Mouse (Mus musculus): ENCODE results near the gene Car3. TPM values are rescaled to one million over a fixed set of nuclear protein-coding genes. Genes with fewer than 3 reads are reported as not detected.
"Not testable (repeated sequence)": the region's sequence is repeated elsewhere in the genome, so short reads cannot be mapped to it uniquely, and the experiment has no call there.

Car3 gene
- polyA plus RNA-seq (2014; fragmentation: Nextera tagmentation; extraction: Ambion mirVana) = 2.9 and 3.1 TPM in 2 replicates

GRCm38 (mm10) chr3:14863022-14863711 is at the start of gene Car3:
Gene Car3, plus strand, starts transcription at chr3:14863512.
- H3K9me3 ChIP-seq (ENCODE audit: control insufficient read depth, low read length) = no peaks in the 10 kb centered on the region
- DNase-seq (ENCODE audit: low spot score) (peak; percentile 69), ATAC-seq (ENCODE audit: insufficient number of reproducible peaks, low FRiP score, low TSS enrichment, low read depth) (peak; percentile 84)
- H3K4me2 ChIP-seq (ENCODE audit: low read depth, severe bottlenecking) = peak within 1 kb of the TSS; percentile 75
- no peak within 1 kb of the TSS for H3K27ac ChIP-seq (replicated peaks; ENCODE audit: low read depth, low read length)
- H3K9ac ChIP-seq (ENCODE audit: low read length) = peak within 1 kb of the TSS; percentile 50
- H3K27me3 ChIP-seq (ENCODE audit: control insufficient read depth, insufficient read depth, low read length) = no peaks in the 10 kb centered on the region
- no peaks in the 10 kb centered on the region for H3K36me3 ChIP-seq (ENCODE audit: control insufficient read depth, insufficient read depth, low read length)
- WGBS = 2% methylated on average over 17 of the region's 18 CpGs
- H3K4me1 ChIP-seq (ENCODE audit: control insufficient read depth, insufficient read depth, low read length) = no peaks in the 10 kb centered on the region
- H3K4me3 ChIP-seq (ENCODE audit: low read depth, low read length) = peak within 1 kb of the TSS; percentile 32

DNA sequence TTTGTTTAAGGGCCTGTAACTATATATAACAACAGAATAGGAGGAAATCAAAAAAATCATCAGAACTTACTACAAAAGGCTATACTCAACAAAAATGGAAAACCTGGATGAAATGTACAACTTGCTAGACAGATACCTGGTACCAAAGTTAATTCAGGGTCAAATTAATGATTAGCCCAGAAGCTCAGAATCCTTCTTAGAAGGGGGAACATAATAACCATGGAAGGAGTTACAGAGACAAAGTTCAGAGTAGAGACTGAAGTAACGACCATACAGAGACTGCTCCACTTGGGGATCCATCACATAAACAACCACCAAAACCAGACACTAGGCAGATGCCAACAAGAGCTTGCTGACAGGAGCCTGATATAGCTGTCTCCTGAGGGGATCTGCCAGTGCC is 47.9 kb upstream of the Car3 start:
- not testable (repeated sequence) for H3K36me3 ChIP-seq (ENCODE audit: control insufficient read depth, insufficient read depth, low read length); H3K4me3 ChIP-seq (ENCODE audit: low read depth, low read length); H3K4me1 ChIP-seq (ENCODE audit: control insufficient read depth, insufficient read depth, low read length); H3K9ac ChIP-seq (ENCODE audit: low read length); ATAC-seq (ENCODE audit: insufficient number of reproducible peaks, low FRiP score, low TSS enrichment, low read depth); H3K27ac ChIP-seq (replicated peaks; ENCODE audit: low read depth, low read length); H3K27me3 ChIP-seq (ENCODE audit: control insufficient read depth, insufficient read depth, low read length); H3K9me3 ChIP-seq (ENCODE audit: control insufficient read depth, low read length); H3K4me2 ChIP-seq (ENCODE audit: low read depth, severe bottlenecking); DNase-seq (ENCODE audit: low spot score)
- 83% methylated on average over 1 of the region's 1 CpGs for WGBS

- Histone ChIP-seq H3K36me3 (ENCODE audit: control insufficient read depth, insufficient read depth, low read length) (no peaks in the 10 kb centered on the region), H3K4me2 (ENCODE audit: low read depth, severe bottlenecking) (no peak overlapping the region), H3K9ac (ENCODE audit: low read length) (no peak overlapping the region), H3K4me3 (ENCODE audit: low read depth, low read length) (no peak overlapping the region), H3K9me3 (ENCODE audit: control insufficient read depth, low read length) (no peaks in the 10 kb centered on the region), H3K27me3 (ENCODE audit: control insufficient read depth, insufficient read depth, low read length) (no peaks in the 10 kb centered on the region), H3K27ac (replicated peaks; ENCODE audit: low read depth, low read length) (no peak overlapping the region), H3K4me1 (ENCODE audit: control insufficient read depth, insufficient read depth, low read length) (no peaks in the 10 kb centered on the region)
- WGBS = 73% methylated on average over 1 of the region's 1 CpGs
- DNase-seq (ENCODE audit: low spot score) (no peak), ATAC-seq (ENCODE audit: insufficient number of reproducible peaks, low FRiP score, low TSS enrichment, low read depth) (no peak)
Observed at GRCm38 (mm10) chr3:14819844-14820504, 43.3 kb upstream of the Car3 start.

DNA sequence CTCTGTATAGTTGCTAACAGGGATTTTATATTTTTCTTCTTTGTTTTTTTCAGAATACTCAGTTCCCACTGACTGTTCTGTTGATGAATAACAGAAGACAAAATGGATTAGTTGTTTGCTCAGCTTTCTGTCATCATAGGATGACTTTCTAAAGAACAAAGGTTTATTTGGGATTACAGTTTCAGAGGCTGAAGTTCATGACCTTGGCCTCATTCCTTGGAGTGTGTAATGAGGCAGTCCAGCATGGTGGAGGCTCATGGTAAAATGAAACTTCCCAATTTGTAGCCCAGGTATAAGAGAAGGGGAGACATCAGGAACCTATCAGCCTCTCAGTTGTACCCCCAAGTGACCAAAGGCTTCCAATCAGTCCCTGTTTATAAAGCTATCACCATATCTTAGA is 34.4 kb upstream of the Car3 start:
- Histone ChIP-seq H3K9ac (ENCODE audit: low read length) (no peak overlapping the region), H3K27ac (replicated peaks; ENCODE audit: low read depth, low read length) (no peak overlapping the region), H3K4me3 (ENCODE audit: low read depth, low read length) (no peak overlapping the region), H3K4me2 (ENCODE audit: low read depth, severe bottlenecking) (no peak overlapping the region), H3K36me3 (ENCODE audit: control insufficient read depth, insufficient read depth, low read length) (no peaks in the 10 kb centered on the region), H3K9me3 (ENCODE audit: control insufficient read depth, low read length) (no peaks in the 10 kb centered on the region), H3K4me1 (ENCODE audit: control insufficient read depth, insufficient read depth, low read length) (no peaks in the 10 kb centered on the region), H3K27me3 (ENCODE audit: control insufficient read depth, insufficient read depth, low read length) (no peaks in the 10 kb centered on the region)
- DNase-seq (ENCODE audit: low spot score) = no peak
- ATAC-seq (ENCODE audit: insufficient number of reproducible peaks, low FRiP score, low TSS enrichment, low read depth) = no peak

DNA sequence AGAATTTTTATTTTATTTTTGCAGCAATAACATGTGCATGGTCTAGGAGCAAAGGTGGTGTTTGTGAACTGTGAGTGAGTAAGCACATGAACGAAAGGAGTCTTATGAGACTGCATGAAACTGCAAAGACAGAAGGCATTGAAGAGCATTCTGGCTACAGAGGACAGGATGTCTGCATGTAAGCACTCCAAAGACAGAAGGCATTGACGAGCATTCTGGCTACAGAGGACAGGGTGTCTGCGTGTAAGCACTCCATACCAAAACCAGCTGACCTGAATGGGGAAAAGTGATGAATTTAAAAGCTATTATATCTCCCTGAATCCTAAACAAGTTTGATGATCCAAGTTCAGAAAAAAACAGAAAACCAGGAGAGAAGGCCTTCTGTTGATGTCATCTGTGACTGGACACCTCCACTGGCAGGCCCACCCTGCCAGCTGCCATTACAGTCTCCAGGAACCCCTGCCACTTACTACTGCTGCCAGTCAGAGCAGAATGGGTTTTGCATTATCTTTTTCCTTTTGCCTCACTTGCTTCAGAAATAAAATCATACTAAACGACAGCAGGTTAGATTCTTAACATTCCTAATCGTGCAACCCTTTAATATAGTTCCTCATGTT is 32.0 kb upstream of the Car3 start:
- H3K9me3 ChIP-seq (ENCODE audit: control insufficient read depth, low read length) = no peaks in the 10 kb centered on the region
- H3K9ac ChIP-seq (ENCODE audit: low read length) = no peak overlapping the region
- no peak overlapping the region for H3K4me3 ChIP-seq (ENCODE audit: low read depth, low read length)
- no peaks in the 10 kb centered on the region for H3K4me1 ChIP-seq (ENCODE audit: control insufficient read depth, insufficient read depth, low read length)
- no peak for ATAC-seq (ENCODE audit: insufficient number of reproducible peaks, low FRiP score, low TSS enrichment, low read depth)
- 83% methylated on average over 5 of the region's 5 CpGs for WGBS
- H3K4me2 ChIP-seq (ENCODE audit: low read depth, severe bottlenecking) = no peak overlapping the region
- no peaks in the 10 kb centered on the region for H3K27me3 ChIP-seq (ENCODE audit: control insufficient read depth, insufficient read depth, low read length)
- DNase-seq (ENCODE audit: low spot score) = no peak
- no peaks in the 10 kb centered on the region for H3K36me3 ChIP-seq (ENCODE audit: control insufficient read depth, insufficient read depth, low read length)
- no peak overlapping the region for H3K27ac ChIP-seq (replicated peaks; ENCODE audit: low read depth, low read length)

GRCm38 (mm10) chr3:14832766-14833165 is 30.5 kb upstream of the Car3 start:
- Histone ChIP-seq H3K9me3 (ENCODE audit: control insufficient read depth, low read length) (no peaks in the 10 kb centered on the region), H3K27me3 (ENCODE audit: control insufficient read depth, insufficient read depth, low read length) (no peaks in the 10 kb centered on the region), H3K9ac (ENCODE audit: low read length) (no peak overlapping the region), H3K36me3 (ENCODE audit: control insufficient read depth, insufficient read depth, low read length) (no peaks in the 10 kb centered on the region), H3K4me2 (ENCODE audit: low read depth, severe bottlenecking) (no peak overlapping the region), H3K4me3 (ENCODE audit: low read depth, low read length) (no peak overlapping the region), H3K27ac (replicated peaks; ENCODE audit: low read depth, low read length) (no peak overlapping the region), H3K4me1 (ENCODE audit: control insufficient read depth, insufficient read depth, low read length) (no peaks in the 10 kb centered on the region)
- DNase-seq (ENCODE audit: low spot score) (no peak), ATAC-seq (ENCODE audit: insufficient number of reproducible peaks, low FRiP score, low TSS enrichment, low read depth) (no peak)

DNA sequence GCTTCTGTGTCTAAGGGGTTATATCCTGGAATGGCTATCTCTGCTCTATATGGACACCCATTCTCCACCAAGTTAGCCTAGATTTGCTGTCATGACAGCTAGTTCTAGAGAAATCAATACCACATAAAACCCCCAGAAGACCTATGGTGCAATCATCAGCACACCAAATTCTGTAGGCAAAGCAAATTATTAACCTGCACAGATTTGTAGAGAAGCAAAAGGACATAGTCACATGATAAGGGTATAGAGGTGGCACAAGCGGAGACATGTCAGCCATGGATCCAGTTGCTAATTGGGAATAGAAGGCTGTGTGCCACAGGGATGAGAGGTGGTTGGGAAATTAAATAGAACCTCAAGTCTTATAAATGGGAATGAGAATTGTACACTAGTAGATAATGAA is 24.4 kb upstream of the Car3 start:
- Histone ChIP-seq H3K36me3 (ENCODE audit: control insufficient read depth, insufficient read depth, low read length) (no peaks in the 10 kb centered on the region), H3K27ac (replicated peaks; ENCODE audit: low read depth, low read length) (no peak overlapping the region), H3K9me3 (ENCODE audit: control insufficient read depth, low read length) (no peaks in the 10 kb centered on the region), H3K27me3 (ENCODE audit: control insufficient read depth, insufficient read depth, low read length) (no peaks in the 10 kb centered on the region), H3K4me1 (ENCODE audit: control insufficient read depth, insufficient read depth, low read length) (no peaks in the 10 kb centered on the region), H3K4me3 (ENCODE audit: low read depth, low read length) (no peak overlapping the region), H3K9ac (ENCODE audit: low read length) (no peak overlapping the region), H3K4me2 (ENCODE audit: low read depth, severe bottlenecking) (no peak overlapping the region)
- 94% methylated on average over 1 of the region's 1 CpGs for WGBS
- DNase-seq (ENCODE audit: low spot score) (no peak), ATAC-seq (ENCODE audit: insufficient number of reproducible peaks, low FRiP score, low TSS enrichment, low read depth) (no peak)

DNA sequence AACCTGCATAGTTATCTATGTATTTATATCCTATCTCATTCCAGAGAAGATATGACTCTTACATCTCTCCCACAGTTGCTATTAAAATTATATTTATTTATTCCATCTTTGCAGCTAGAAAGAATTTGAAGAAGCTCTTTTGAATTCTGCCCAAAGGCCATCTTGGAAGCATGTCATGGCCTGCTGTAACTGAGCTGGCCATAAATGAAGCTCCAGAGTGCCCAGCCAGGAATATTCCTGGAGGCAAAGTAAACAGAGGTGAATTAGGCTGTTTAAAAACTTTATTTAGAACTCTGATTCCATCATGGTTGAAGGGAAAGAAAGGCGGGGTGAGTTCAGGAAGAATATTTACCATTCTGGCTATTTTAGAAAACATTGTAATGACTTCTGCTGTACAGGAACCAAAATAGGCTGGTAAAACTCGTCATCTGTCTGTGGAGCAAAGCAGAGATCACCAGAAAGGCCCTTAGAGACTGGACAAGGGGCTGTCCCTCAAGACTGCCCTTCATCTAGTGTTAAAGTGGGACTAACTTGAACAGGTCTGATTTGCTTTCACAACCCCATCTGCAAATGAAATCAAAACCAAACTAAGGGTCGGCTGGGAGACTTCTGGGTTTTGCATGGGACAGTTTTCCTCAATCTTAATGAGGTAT is 23.7 kb upstream of the Car3 start:
- ATAC-seq (ENCODE audit: insufficient number of reproducible peaks, low FRiP score, low TSS enrichment, low read depth) (no peak), DNase-seq (ENCODE audit: low spot score) (no peak)
- no peak overlapping the region for H3K4me2 ChIP-seq (ENCODE audit: low read depth, severe bottlenecking)
- H3K4me1 ChIP-seq (ENCODE audit: control insufficient read depth, insufficient read depth, low read length) = no peaks in the 10 kb centered on the region
- H3K9ac ChIP-seq (ENCODE audit: low read length) = no peak overlapping the region
- no peak overlapping the region for H3K27ac ChIP-seq (replicated peaks; ENCODE audit: low read depth, low read length)
- no peak overlapping the region for H3K4me3 ChIP-seq (ENCODE audit: low read depth, low read length)
- 80% methylated on average over 3 of the region's 3 CpGs for WGBS
- H3K9me3 ChIP-seq (ENCODE audit: control insufficient read depth, low read length) = no peaks in the 10 kb centered on the region
- no peaks in the 10 kb centered on the region for H3K27me3 ChIP-seq (ENCODE audit: control insufficient read depth, insufficient read depth, low read length)
- no peaks in the 10 kb centered on the region for H3K36me3 ChIP-seq (ENCODE audit: control insufficient read depth, insufficient read depth, low read length)
